Mouse (Mus musculus) erythroid progenitor cell, adult 5-6 weeks (primary cell): ENCODE measurements around the gene Zbtb25. TPM values are rescaled to one million over a fixed set of nuclear protein-coding genes. Genes with fewer than 3 reads are reported as not detected.
A peak's percentile ranks its signal among the peaks of the same experiment; 100 is the strongest.

ENCODE experiments used
- ATAC-seq: replicated peaks from 2 replicates; pipeline ENCODE4 v1.8.0; 2016; ENCODE audit warnings: moderate number of reproducible peaks, mild to moderate bottlenecking, moderate TSS enrichment, inconsistent platforms; ENCODE audit not compliant: poor library complexity, low FRiP score, severe bottlenecking
- total RNA-seq, 2 experiments: library from RNA; stranded (forward) in 1 of 2; stranded (reverse) in 1 of 2; fragments of 150-400 nt in 1 of 2; fragments of 186-747, 209-891 nt in 1 of 2; gene quantifications; 2 replicates each; pipeline versions ENCODE4 v1.2.3 to v1.2.4; 2015 to 2017; ENCODE audit warnings: low replicate concordance in 2 of 2

The Zbtb25 gene
- 11.9 and 43.6 TPM in 2 replicates for total RNA-seq (2015; ENCODE audit: low replicate concordance)
- total RNA-seq (2017; ENCODE audit: low replicate concordance) = 4.0 and 8.6 TPM in 2 replicates

DNA sequence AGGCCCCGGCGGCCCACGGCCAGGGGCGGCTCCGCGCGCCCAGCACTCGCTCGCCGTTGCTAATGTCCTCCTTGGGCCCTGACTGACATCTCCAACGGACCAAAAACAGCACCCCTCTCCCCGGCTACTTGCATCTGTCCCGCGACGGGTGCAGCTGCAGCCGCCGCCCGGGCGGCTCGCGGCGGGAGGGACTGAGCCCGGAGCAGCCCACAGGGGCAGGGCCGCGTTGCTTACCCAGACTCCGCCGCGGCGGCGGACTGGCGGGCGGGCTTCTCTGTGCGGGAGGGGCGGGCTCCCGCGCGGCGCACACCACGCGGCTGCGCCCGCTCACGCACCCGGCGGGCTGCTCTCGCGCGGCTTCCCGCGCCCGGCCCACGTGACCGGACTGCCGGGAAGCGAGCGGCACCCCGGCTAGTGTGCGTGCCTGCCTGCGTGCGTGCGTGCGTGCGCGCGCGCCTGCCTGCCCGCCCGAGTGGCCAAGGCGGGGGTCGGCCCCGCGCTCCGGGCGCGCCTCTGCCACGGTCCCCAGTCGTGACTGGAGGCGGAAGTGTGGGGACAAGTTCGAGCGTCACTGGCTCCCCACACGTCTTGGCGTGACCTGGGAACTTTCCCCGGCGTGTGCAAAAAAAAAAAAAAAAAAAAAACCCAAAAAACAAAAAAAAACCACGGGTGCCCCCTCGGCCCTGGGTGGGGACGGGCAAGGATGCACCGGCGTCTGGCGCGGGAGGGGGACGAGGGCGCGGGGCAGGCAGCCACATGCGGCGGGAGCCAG is at the start of gene Zbtb25:
TSS of gene Zbtb25 (minus strand) at position 397 of the 772 bp plus-strand sequence.
- peak; percentile 67 for ATAC-seq

DNA sequence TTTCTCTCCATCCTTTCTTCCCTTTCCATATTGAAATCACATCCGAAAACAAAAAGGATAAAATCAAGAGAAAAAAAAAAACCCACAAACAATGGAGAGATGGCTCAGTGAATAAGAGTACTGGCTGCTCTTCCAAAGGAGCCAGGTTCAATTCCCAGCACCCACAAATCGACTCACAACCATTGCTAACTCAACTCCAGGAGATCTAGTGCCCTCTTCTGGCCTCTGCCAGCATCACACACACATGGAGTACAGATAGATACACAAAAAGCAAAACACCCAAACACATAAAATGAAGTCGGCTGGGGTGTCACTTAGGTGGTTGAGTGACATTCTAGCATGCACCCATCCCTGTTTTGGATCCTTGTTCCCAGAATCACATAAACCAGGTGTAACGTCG is 48.9 kb upstream of the Zbtb25 start:
- ATAC-seq = no peak

DNA sequence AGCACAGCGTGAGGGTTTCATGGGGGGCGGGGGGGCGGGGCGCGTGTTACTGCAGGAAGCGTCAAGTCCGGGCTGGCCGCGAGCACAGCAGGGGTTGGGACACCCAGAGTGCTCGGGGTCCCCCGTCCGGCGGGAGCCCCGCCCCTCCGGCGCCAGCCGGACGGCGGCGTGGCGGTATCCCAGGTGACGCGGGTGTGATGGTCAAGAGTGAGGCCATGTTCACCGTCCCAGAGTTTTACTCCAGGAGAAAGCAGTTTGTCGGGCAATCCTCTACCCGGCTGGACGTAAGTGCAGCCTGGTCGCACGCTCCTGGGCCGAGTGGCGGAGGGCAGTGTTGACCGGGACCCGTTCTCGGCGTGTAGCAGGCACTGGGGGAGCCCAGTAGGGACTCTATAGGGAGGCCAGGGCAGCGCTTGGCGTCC is 48.0 kb upstream of the Zbtb25 start, which contains the start of gene Ppp1r36:
TSS of gene Ppp1r36 (plus strand) at position 106 of the 422 bp plus-strand sequence.
- ATAC-seq = no peak

DNA sequence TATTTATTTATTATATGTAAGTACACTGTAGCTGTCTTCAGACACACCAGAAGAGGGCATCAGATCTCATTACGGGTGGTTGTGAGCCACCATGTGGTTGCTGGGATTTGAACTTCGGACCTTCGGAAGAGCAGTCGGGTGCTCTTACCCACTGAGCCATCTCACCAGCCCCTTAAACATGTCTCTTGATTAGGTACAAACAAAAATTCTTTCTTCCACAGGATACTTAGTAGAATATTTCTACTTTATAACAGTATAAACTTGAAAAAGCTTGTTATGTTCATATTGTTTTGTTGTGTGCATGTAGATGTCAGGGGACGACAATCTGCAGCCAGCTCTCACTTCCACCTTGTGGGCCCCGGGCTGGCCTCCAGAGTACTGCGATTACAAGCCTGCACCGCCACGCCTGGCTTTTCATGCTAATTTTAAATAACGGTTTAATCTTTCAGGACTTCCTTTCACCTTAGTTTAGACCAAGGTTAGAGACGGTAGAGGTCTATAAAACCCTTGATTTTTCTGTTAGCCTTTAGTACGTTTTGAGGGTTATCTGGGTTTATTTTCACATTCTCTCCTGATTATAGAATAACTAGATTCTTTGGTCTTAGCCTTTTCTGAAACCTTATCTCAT is 46.1 kb upstream of the Zbtb25 start:
- no peak for ATAC-seq

DNA sequence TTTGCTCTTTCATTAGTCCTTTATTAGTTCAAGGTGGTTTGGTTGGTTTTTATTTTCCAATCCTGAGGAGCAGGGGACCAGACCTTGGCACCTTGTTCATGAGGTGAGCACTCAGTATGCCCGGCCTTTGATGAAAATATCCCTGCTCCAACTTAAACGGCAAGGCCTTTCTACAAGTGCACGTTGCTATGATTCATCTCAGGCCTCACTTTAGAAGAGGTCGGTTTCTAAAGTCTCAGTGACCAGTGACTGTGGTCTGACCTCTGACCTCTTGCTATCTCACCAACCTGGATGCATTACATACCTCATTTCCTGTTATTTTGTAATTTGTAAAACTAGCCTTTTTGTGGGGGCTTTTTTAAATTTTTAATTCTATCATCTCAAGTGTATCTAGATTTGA is 39.8 kb upstream of the Zbtb25 start:
- no peak for ATAC-seq

DNA sequence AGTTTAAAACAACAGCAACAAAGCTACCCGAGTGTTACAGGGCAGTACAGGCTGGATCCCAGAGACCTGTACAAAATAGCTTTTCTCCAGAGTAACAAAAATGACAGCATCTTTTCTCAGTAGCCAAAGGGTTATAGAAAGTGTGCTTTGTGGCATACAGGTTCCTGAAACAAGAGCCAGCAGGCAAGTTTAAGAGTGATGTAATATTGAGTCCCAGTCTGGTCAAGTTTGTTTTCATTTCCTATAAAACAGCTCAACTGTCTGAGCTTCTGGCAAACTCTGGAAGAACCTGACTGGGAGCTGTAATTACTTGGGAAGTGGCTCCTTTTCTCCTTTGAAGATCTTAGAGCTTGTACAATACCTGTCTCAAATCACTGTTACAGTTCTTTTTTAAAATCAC is 37.8 kb upstream of the Zbtb25 start:
- no peak for ATAC-seq

DNA sequence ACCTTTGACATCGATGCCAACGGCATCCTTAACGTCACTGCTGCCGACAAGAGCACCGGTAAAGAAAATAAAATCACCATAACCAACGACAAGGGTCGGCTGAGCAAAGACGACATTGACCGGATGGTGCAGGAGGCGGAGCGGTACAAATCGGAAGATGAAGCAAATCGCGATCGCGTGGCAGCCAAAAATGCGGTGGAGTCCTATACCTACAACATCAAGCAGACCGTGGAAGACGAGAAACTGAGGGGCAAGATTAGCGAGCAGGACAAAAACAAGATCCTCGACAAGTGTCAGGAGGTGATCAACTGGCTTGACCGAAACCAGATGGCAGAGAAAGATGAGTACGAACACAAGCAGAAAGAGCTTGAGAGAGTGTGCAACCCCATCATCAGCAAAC is 36.6 kb upstream of the Zbtb25 start:
- no peak for ATAC-seq

DNA sequence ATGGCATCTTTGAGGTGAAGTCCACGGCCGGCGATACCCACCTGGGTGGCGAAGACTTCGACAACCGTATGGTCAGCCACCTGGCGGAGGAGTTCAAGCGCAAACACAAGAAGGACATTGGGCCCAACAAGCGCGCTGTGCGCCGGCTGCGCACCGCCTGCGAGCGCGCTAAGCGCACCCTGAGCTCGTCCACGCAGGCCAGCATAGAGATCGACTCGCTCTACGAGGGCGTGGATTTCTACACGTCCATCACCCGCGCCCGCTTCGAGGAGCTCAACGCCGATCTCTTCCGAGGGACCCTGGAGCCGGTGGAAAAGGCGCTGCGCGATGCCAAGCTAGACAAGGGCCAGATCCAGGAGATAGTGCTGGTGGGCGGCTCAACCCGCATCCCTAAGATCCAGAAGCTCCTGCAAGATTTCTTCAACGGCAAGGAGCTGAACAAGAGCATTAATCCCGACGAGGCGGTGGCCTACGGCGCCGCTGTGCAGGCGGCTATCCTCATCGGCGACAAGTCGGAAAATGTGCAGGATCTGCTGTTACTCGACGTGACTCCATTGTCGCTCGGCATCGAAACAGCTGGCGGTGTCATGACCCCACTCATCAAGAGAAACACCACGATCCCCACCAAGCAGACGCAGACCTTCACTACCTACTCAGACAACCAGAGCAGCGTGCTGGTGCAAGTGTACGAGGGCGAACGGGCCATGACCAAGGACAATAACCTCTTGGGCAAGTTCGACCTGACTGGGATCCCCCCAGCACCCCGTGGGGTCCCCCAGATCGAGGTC is 36.0 kb upstream of the Zbtb25 start:
- no peak for ATAC-seq

DNA sequence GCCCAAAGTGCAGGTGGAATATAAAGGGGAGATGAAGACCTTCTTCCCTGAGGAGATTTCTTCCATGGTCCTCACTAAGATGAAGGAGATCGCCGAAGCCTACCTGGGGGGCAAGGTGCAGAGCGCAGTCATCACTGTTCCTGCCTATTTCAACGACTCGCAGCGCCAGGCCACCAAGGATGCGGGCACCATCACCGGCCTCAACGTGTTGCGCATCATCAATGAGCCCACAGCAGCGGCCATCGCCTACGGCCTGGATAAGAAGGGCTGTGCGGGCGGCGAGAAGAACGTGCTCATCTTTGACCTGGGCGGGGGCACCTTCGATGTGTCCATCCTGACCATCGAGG is 35.4 kb upstream of the Zbtb25 start:
- no peak for ATAC-seq

DNA sequence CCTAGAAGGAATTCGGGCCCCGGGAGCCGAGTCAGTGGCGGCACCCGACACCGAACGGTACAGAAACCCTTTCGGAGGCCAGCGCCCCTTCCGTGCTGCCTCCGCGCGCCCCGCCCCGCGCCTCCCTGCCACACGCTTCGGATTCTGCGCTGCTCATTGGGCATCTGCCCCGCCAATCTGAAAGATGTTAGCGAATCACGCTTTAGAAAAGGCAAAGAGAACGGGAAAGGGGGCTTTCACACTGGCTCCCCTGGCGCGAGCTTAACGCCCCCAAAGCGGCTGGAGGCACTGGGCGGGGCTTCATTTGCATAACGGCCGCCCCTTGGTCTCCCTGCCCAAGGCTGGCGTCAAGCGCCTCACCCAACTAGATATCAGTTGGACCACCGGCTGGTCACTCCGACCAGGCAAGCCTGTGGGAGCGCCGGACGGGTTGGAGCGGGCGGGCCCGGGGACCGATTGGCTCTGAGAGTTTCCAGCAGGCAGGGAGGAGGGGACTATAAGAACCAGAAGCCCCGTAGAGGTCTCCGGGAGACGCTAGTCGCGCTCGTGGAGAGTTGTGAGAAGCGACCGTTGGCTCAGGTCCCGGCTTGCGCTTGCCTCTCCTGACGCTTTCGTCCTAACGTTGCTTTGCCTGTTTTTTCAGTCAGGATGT is 34.6 kb upstream of the Zbtb25 start, which contains the start of gene Hspa2:
TSS of gene Hspa2 (plus strand) at position 291 of the 652 bp plus-strand sequence.
- ATAC-seq = peak; percentile 91

DNA sequence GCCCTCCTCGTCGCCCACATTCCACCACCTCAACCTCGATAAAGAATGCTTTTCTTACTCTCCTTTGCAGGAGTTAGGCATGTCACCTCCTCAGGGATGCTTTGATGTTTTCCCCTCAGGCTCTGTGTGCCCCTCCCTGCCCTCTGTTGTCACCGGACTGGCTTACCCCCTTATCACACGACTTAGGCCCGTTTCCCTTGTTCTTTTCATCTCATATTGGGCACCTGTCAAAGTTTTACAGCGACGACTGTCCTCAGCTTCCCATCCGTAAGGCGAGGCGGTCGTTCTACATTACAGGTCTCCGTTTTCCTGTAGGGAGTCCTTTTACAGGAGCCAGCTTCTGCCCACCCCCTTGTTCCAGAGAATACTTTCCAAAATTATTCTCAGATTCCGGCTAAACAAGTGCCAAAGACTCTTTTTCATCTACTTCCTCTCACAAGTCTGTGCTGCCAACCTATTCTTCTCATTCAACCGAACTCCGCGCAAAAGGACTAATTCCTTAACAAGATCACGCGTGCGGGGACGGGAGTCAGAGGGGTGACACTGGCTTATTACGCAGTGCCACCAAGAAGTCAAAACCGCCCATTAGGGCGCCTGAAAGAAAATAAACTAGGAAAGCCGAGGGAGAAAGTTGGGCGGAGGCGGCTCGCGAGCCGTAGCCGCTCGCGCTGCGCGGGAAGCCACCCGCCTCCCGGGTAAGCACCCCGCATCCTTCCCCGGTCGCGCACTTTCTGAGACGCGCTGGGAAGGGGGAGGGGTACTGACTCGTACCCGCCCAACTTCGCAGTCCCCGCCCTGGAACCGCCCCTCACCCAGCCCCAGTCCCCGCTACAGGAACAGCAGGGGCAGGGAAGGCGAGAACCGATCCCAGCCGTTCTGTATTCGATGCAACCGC is 33.8 kb upstream of the Zbtb25 start:
- ATAC-seq = peak; percentile 71

DNA sequence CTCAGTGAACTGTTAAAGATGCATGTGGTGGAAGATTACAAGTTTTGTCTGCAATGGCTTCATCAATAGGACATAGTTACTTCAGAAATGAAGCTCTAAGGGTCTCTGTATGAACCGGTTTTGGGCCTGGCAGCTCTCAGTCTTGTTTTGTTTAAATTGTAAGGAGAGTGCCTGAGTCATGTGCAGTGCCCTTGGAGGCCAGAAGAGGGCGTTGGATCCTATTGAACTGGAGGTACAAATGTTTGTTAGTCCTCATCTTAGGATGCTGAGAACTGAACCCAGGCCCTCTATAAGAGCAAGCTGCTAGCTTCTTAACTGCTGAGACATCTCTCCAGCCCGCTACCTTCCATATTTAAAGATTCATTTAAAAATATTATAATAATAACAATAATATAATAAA is 32.3 kb upstream of the Zbtb25 start:
- ATAC-seq = no peak

DNA sequence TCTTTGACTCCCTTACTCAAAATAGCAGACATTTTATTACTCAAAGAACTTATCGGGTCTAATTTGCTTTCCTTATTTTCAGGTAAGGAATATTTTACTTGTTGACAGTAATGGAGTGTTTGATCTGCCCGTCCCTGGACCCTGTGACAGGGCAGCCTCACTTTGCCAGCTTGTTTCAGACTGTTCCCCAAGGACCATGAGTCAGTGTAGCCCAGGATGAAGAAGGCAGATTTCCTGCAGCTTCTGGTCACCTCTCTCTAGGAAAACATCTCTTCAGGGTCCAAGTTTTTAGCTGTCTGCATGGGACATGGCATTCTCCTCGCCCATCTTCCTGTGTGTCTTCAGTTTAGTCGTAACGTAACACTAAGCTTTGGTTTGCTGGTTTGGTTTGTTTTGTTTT is 27.9 kb upstream of the Zbtb25 start:
- ATAC-seq = no peak

DNA sequence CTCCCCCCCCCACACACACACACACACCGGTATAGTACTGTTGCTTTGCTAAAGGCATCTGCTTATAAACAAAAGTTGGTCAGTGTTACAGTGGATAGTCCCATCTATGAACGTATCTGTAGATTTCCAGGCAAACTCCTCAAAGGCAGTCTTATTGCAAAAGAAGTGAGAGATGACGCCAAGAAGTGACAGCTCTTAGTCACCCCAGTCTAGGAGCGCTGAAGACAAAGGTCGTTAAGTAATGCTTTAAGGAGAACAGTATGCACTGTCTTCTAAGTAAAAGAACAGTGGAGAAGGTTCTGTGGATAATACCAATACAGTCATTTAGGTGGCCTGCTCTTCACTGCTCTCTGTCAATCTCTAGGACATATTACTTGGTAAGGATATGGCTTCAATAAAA is 23.6 kb upstream of the Zbtb25 start:
- no peak for ATAC-seq

DNA sequence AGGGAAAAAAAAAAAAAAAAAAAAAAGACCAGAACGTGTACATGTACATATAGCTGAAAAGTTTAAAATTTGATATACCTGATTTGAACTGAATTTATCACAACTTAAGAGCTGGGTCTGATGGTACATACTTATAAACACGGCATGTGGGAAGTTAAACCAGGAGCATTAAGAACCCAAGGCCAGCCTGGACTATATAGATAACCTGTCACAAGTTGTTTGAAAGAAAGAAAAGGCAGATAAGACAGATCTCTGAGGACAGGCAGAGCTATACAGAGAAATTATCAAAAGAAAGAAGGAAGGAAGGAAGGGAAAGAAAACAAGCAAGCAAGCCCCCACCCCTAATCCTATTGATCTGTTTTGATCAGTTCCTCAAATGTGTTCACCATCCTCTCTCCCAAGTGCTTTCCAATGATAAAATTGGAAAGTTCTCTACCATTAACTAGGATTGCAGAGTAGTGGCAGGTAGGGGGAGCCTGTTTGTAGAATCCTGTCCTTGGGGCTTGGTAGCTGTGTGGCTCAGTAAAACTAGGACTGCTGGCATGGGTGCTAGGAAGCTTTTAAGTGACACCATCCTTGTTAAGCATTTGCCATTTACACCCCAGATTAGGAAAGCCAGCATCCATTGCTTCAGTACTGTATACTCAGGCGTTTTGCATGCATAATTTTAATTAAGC is 22.3 kb upstream of the Zbtb25 start:
- peak; percentile 71; the same call in 1 of the 2 replicates for ATAC-seq

DNA sequence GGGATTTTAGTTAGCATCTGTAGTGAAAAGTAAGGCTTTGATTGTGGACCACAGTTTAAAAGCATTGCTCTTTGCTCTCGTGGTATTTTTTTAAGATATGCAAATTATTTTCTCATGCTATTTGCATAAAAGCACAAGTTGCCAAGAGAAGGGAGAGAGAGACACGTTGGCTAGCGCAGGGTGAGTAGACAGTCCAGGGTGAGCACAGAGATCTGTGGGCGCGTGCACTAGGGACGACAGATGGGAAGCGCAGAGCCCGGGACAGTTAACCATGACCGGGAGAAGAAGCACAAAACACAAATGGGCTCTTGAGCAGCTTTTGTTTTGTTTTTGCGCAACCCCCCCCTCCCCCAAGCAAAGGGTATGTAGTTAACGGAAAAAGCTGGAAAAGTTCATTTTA is 19.4 kb upstream of the Zbtb25 start:
- no peak for ATAC-seq

DNA sequence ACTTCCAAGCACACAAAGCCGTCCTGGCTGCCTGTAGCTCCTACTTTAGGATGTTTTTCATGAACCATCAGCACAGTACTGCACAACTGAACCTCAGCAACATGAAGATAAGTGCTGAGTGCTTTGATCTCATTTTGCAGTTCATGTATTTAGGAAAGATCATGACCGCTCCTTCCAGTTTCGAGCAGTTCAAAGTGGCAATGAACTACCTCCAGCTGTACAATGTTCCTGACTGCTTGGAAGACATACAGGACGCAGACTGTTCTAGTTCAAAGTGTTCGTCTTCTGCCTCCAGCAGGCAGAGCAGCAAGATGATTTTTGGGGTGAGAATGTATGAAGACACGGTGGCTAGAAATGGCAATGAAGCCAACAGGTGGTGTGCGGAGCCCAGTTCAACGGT is 15.9 kb upstream of the Zbtb25 start:
- ATAC-seq = no peak

DNA sequence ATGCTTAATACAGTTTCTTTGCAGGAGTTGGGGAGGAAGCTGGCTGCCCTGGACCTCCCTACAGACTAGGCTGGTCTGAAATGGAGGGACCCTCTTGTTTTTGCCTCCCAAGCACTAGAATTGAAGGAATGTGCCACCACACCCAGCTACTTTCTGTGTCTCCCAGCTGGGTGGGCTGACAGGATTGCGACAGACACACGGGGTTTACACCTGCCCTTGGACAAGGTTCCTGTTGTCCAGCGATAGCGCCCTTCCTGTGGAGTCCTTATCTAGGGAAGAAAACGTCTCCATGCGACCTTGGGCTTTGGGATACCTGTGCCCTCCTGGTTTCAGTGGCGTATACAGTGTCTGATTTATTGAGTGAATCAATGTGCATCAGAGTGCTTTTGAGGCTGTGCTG is 10.7 kb upstream of the Zbtb25 start:
- no peak for ATAC-seq

DNA sequence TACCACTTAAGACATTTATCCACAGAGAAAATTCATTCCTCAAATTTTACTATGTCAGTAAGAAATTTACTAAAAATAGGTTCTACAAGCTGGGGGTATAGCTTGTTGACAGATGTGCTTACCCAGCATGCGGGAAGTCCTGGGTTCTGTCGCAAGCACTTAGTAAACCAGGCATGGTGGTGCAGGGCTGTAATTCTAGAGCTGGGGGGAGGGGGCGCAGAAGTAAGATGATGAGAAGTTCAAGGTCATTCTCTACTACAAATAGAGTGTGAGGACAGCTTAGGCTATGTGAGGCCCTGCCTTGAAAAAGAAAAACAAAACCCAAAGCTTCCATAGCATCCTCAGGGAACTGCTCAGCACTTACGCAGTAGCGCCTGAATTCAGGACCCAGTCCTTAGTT is 9.2 kb upstream of the Zbtb25 start:
- ATAC-seq = no peak
